Mouse (Mus musculus) common myeloid progenitor, adult 5-6 weeks (primary cell): ENCODE data around the gene Rmnd1. TPM values are rescaled to one million over a fixed set of nuclear protein-coding genes. Genes with fewer than 3 reads are reported as not detected.
A peak's percentile ranks its signal among the peaks of the same experiment; 100 is the strongest.
"Not testable (repeated sequence)": the region's sequence is repeated elsewhere in the genome, so short reads cannot be mapped to it uniquely, and the experiment has no call there.

Experiments
- ATAC-seq: replicated peaks from 2 replicates; pipeline ENCODE4 v1.8.0; 2016; ENCODE audit warnings: low read depth, mild to moderate bottlenecking, moderate TSS enrichment, inconsistent platforms; ENCODE audit not compliant: poor library complexity, severe bottlenecking
- total RNA-seq: library from RNA; stranded (forward); fragments of 200-1000, 187-1606 nt; gene quantifications from 2 replicates; pipeline ENCODE4 v1.2.3, GENCODE M21; 2017

The Rmnd1 gene
- 34.6 and 41.6 TPM in 2 replicates for total RNA-seq

DNA sequence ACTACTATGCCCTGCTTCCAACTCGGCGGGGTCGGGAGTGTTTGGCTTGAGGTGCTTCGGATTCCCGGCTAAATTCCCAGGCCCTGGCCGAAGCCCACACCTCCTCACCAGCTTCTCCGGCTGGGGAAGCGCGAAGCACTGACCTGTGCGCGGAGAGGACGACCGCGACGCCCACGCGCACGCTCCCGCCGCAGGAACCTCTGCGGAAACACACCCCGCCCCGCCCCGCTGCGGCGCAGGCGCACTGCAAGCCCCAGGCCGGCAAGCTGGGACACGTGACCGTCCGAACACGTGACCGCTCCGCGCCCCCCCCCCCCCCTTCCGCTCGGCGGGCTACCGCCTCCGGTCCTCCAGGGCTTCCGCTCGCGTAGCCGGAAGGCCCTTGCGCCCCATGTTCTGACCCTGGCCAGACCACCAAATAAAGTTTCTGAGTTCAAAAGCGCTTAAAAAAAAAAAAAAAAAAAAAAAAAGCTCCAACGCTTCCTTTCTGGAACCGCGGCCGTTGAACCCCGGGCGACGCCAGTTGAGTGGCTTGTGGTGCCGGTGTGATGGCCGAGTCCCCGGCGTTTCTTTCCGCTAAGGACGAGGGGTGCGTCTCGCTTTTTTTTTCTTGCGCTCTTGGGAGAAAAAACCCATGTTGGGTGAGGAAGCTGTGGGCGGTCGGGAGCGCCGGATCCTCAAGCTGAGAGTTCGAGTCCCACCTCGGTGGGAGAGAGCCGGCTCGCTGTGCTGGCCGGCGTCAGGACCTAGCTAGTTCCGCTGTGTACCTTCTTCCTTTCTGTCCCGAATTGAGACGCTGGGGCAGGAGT lies at the start of gene Rmnd1, which contains the start of gene Armt1:
Gene Rmnd1, minus strand, starts transcription at position 266 of the 809 bp plus-strand sequence.
Gene Armt1, plus strand, starts transcription at position 345 of the 809 bp plus-strand sequence.
- peak; percentile 79 for ATAC-seq

DNA sequence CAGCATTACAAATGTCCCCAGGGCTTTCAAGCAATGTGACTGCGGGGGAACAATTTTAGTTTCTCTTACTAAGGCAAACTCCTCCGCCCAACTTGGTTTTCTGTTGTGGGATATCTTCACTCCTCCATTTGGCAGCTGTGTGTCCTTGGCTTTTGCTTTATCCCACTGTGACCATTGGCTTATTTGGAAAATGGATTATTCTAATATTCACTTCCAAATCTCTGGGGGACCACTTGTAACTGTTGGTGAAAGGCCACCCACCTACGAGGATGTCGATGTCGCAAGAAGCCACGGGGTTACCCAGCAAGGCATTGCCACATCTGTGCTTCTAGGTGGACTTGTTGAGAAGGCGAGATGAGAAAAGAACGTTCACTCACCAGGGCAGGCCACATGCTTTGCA lies 49.5 kb upstream of the Rmnd1 start:
- ATAC-seq: no peak

DNA sequence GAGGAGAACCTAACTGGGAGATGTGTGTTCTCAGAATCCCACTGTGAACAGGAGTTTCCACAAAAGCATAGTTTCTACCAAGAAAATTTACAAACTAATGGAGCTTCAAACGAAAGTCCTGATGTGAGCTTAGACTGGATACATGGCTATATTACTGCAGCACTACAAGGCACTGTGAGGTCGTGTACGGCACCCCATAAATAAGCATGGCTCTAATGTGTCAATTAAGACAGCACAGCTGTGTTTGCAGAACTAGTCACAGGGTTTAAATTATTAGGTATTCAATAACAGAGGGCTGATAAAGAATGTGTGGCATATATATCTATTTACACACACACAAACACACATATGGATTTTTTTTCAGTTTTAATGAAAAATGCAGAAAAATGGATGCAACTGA lies 48.7 kb upstream of the Rmnd1 start:
- ATAC-seq: no peak

DNA sequence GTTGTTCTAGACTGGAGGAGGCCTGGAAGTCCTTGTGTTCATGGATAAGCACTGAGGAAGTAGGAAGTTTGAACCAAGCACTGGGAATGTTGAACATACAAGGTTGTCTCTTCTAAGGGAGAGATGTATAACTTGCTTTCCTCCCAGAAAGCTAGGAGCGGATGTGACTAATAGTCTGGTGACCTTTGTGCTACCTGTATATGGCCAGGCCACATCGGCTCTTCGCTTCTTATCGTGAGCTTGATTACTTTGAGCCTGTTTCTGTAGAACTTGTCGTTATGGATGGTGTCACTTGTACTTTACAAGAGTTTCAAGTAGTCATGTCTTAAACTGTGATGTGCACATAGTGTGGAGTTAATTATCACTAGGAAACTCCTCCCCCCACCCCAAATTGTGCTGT lies 44.4 kb upstream of the Rmnd1 start:
- ATAC-seq: no peak

- no peak for ATAC-seq
Measured at GRCm38 (mm10) chr10:4475431-4475830, 43.2 kb upstream of the Rmnd1 start.

GRCm38 (mm10) chr10:4473591-4473993 lies 41.4 kb upstream of the Rmnd1 start:
- no peak for ATAC-seq

- ATAC-seq: peak; percentile 42; the same call in 1 of the 2 replicates
Measured at GRCm38 (mm10) chr10:4469406-4469805, 37.2 kb upstream of the Rmnd1 start.

DNA sequence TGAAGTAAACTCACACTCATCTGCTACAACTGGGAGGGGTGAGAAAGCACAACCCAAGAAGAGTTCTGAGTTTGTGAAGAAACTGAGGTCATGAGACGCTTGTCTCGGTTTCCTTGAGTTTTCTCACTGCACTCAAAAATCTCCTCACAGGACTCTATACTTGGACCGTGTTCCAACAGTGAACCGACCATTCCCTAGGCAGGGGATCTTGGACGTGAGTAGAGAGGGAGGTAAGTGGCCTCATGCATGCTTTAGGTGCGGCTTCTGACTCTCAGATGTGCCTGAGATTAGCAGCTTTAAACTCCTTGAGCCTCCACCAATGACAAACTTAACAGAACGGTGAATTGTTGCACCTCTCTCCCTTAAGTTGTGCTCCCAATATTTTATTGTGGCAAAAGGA lies 33.6 kb upstream of the Rmnd1 start:
- no peak for ATAC-seq

DNA sequence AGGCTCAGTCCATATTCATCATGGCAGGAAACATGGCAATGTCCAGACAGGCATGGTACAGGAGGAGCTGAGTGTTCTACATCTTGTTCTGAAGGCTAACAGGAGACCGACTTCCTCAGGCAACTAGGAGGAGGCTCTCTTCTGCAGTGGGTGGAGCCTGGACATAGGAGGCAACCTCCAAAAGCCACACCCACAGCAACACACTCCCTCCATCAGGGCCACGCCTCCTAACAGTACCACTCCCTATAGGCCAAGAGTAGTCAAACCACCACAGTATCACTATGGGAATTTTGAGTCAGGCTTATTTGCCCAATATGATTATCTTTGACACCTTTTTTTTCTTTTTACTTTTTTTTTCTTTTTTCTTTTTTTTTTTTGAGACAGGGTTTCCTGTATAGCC lies 28.0 kb upstream of the Rmnd1 start:
- no peak for ATAC-seq

DNA sequence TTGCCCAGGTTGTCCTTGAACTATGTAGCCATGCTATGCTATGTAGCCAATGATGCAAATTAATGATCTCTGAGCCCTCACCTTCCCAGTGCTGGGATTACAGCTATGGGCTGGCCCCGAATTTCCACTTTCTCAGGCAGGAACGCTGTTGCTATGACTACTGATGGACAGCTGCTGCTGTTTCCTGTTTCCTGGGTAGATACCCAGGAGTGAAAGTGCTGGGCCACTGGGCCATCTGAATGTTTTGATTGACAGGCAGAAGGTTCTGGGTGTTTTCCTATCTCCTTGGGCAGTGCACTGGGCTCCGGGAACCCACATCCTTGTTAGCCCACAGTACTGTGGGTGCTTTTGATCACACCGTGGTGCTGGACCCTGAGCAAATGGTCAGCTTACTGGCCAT lies 24.2 kb upstream of the Rmnd1 start:
- ATAC-seq: peak; percentile 85

- ATAC-seq: no peak
Measured at GRCm38 (mm10) chr10:4435416-4435815, 3.2 kb upstream of the Rmnd1 start.

DNA sequence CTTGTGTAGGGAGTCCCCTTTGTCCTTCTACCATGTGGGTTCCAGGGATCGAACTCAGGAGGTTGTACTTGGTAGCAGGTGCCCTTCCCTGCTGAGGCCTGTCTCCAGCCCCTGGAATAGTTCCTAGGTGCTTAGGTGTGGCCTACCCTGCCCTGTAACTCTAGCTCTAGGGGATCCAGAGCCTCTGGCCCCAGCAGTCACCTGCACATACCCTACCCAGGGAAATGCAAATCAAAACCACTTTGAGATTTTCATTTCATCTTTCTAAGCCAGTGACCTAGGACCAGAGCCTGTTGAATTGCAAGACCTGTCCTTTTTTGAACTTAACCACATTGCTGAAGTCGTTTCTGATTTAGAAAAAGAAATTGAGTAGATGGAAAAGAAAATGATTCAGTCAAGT lies 1.7 kb upstream of the Rmnd1 start:
- ATAC-seq: not testable (repeated sequence)

DNA sequence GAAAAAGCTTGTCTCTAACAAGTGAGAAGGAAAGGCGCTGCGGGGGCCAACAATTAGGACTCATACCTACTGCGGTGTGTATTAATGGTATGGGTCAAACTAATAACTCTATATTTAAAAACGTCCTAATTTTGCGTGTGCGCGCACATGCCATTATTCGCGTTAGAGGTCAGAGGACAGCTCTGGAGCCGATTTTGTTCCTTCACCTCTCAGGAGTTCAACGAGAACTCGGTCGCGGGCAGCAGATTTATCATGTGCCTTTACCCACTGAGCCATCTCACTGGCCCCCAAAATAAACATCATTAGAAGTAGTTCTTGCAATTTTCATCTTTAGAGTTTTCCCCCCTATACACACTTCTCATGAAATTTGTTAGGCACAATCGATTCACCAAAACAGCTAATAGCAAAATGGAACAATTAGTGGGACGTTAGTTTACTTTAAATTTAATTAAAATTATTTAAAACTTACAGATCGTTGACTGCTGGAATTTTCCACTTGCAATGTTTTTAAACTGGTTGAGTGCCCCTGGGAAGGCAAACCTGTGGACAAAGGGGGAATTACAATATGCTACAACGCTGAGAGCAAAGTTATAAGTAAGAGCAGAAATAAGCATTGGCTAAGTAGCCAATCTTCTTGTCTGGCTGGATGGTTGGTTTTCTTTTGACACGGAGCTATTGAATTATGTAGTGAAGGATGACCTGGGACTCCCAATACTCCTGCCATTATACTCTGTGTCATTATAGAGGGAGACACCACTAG lies 988 bp upstream of the Rmnd1 start:
- peak; percentile 38 for ATAC-seq

DNA sequence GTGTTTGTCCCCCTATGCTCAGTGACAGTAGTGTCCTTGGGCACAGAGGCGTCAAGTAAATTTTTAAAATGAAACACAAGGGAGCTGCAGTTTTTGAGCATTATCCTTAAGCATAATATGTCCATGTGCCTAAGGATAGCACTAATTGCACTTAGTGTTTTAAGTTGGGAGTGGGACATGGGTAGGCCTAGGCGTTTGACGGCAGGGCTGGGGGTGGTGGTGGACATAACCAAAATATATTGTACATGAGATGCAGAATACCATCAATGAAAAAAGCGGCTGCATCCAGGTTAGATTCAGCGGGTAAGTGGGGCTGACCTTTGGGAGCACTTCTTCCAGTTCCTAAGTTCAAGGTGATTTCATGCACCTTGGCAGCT lies 454 bp downstream of the Rmnd1 start:
- no peak for ATAC-seq

- no peak for ATAC-seq
Measured at GRCm38 (mm10) chr10:4430826-4431225, 1.4 kb downstream of the Rmnd1 start.

GRCm38 (mm10) chr10:4430399-4430798 lies 1.8 kb downstream of the Rmnd1 start:
- ATAC-seq: peak; percentile 44

DNA sequence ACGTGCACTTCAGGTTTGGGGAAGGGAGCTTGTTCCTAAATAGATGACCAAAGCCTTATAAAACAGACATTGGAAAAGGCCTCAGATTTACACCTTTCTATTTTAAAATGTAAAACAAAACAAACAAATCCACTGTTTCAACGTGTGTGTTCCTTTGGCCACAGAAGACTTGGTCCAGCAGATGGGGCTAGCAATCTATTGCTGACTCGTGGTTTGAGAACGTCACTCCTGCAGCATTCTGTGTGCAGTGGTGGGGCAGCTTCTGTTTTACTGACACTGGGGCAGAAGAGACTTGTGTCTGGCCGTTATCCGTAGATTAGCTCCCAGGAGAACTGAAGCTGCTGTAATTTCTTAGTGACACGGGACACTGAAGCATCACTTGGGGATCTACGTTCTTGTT lies 6.9 kb downstream of the Rmnd1 start:
- ATAC-seq: peak; percentile 57; the same call in 1 of the 2 replicates

GRCm38 (mm10) chr10:4407191-4407590 lies 25.0 kb downstream of the Rmnd1 start:
- ATAC-seq: no peak

- peak; percentile 43; the same call in 1 of the 2 replicates for ATAC-seq
Measured at GRCm38 (mm10) chr10:4405511-4405910, 26.7 kb downstream of the Rmnd1 start.

DNA sequence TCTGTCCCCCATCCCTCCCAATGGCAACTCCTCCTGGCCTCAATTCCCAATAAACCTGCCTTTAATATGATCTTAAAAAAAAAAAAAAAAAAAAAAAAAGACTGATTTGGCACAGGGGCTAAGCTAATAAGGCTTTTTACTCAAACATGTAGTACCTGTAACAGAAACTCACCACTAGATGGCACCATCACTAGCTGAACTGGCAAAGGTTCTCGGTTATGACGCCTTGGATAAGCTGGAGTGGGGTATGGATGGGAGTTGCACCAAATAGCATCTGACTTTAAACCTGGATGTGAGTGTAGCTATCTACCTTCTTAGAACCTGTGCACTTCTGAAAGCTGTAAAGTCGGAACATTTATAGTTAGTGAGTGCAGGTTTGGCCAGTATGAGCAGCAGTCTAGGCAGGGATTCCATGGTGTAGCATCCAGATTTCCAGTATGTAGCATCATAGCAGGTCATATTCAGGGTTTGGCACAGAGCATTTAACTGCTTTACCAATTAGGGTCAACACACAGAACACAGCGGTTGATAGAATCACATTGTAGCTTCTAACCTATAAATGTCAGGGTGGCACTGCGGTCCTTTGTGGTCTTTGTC lies 27.2 kb downstream of the Rmnd1 start:
- peak; percentile 91 for ATAC-seq

DNA sequence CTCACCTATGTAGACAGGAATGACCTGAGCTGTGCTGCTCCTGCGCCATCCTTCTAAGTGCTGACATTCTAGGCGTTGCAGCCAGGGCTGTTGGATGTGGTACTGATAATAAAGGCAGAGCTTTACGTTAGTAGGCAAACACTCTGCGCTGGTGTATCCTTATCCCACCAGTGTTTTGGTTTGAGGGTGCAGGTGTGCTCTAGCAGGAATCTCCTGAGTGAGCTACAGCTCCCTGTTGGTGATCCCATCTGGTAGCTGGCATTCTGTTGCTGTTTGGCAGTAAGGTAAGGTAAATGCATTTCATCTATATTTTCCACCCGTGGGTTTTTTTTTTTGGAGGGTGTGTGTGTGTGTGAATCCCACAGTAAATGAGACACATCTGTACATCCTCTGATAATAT lies 34.1 kb downstream of the Rmnd1 start:
- no peak for ATAC-seq
